Mouse (Mus musculus): ENCODE measurements around the gene Asna1.

DNA sequence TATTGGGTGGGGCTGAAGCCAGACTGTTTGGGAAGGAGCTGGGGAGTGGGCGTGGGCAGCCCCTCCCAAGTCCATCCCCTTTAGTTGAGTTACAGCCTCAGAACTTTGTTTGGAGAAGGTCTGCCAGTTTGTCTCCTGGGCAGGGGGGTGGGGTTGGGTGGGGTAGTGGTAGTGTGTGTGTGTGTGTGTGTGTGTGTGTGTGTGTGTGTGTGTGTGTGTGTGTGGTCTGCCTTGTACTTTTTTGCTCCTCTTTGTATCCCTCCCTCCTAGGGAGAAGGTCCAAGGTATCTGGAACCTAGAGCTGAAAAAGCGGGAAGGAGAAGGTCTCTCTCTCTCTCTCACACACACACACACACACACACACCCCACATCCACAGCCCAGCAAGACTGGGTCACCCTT, 10.7 kb downstream of the Asna1 start, which contains the start of gene Best2:
- TF ChIP-seq CTCF (IDR thresholded peaks at IDR 0.05; ENCODE audit: control insufficient read depth, insufficient read depth, insufficient read length) (no peak), CEBPB (IDR thresholded peaks at IDR 0.05; ENCODE audit: low read depth) (no peak), MAX (IDR thresholded peaks at IDR 0.05) (no peak), USF1 (IDR thresholded peaks at IDR 0.05; ENCODE audit: low read depth) (no peak)
